Mouse (Mus musculus): ENCODE measurements around the gene Maob.

Maob gene

GRCm38 (mm10) chrX:16817261-16817769, at the start of gene Maob:
Maob (minus strand) TSS chrX:16817366.
- DNase-seq (ENCODE audit: low spot score): no peak

GRCm38 (mm10) chrX:16860244-16860643, 43.1 kb upstream of the Maob start:
- no peak for DNase-seq (ENCODE audit: low spot score)

GRCm38 (mm10) chrX:16846034-16846433, 28.9 kb upstream of the Maob start:
- DNase-seq (ENCODE audit: low spot score): no peak

- no peak for DNase-seq (ENCODE audit: low spot score)
Observed at GRCm38 (mm10) chrX:16841443-16841842, 24.3 kb upstream of the Maob start.

- DNase-seq (ENCODE audit: low spot score): no peak
Observed at GRCm38 (mm10) chrX:16837293-16837692, 20.1 kb upstream of the Maob start.

GRCm38 (mm10) chrX:16836488-16837082, 19.4 kb upstream of the Maob start:
- no peak for DNase-seq (ENCODE audit: low spot score)

- DNase-seq (ENCODE audit: low spot score): no peak
Observed at GRCm38 (mm10) chrX:16826028-16826427, 8.9 kb upstream of the Maob start.

- DNase-seq (ENCODE audit: low spot score): no peak
Observed at GRCm38 (mm10) chrX:16815965-16816364, 1.2 kb downstream of the Maob start.

GRCm38 (mm10) chrX:16812080-16812479, 5.1 kb downstream of the Maob start:
- no peak for DNase-seq (ENCODE audit: low spot score)

GRCm38 (mm10) chrX:16767453-16767852, 49.7 kb downstream of the Maob start:
- DNase-seq (ENCODE audit: low spot score): no peak

GRCm38 (mm10) chrX:16766156-16766555, 51.0 kb downstream of the Maob start:
- peak; percentile 4 for DNase-seq (ENCODE audit: low spot score)

- no peak for DNase-seq (ENCODE audit: low spot score)
Observed at GRCm38 (mm10) chrX:16761430-16761829, 55.7 kb downstream of the Maob start.

- no peak for DNase-seq (ENCODE audit: low spot score)
Observed at GRCm38 (mm10) chrX:16754761-16755160, 62.4 kb downstream of the Maob start.

- DNase-seq (ENCODE audit: low spot score): no peak
Observed at GRCm38 (mm10) chrX:16748932-16749331, 68.2 kb downstream of the Maob start.

- DNase-seq (ENCODE audit: low spot score): no peak
Observed at GRCm38 (mm10) chrX:16714033-16714432, 103.1 kb downstream of the Maob start.

- no peak for DNase-seq (ENCODE audit: low spot score)
Observed at GRCm38 (mm10) chrX:16706094-16706493, 111.1 kb downstream of the Maob start.

Measured in layer of hippocampus, adult 9-10 months (tissue).